Mouse (Mus musculus) testis, adult 2 months (tissue): ENCODE measurements around the gene Col23a1. TPM values are rescaled to one million over a fixed set of nuclear protein-coding genes. Genes with fewer than 3 reads are reported as not detected.

Experiments
- H3K27ac ChIP-seq: fragments of 200-500 bp; 2 replicates; pipeline ENCODE4 v1.5.1; 2012; ENCODE audit warnings: low read depth, low read length; ENCODE audit not compliant: control insufficient read depth, insufficient read depth
- H3K27me3 ChIP-seq: fragments of 200-500 bp; 2 replicates; pipeline ENCODE4 v1.6.1; 2012; ENCODE audit warnings: mild to moderate bottlenecking, low read length, moderate library complexity; ENCODE audit not compliant: control insufficient read depth, insufficient read depth
- H3K36me3 ChIP-seq: fragments of 200-500 bp; 2 replicates; pipeline ENCODE4 v1.6.1; 2012; ENCODE audit warnings: mild to moderate bottlenecking, low read length; ENCODE audit not compliant: control insufficient read depth, insufficient read depth
- H3K4me1 ChIP-seq: fragments of 200-500 bp; 2 replicates; pipeline ENCODE4 v1.6.1; 2012; ENCODE audit warnings: low read length; ENCODE audit not compliant: control insufficient read depth, insufficient read depth
- H3K4me3 ChIP-seq: fragments of 200-500 bp; 2 replicates; pipeline ENCODE4 v1.5.1; 2012; ENCODE audit warnings: low read depth, mild to moderate bottlenecking, low read length, moderate library complexity, mixed read lengths; ENCODE audit not compliant: control insufficient read depth
- CTCF ChIP-seq: fragments of 200-500 bp; IDR thresholded peaks from 2 replicates; pipeline ENCODE4 v1.5.1; 2012; ENCODE audit warnings: low read depth, mild to moderate bottlenecking, inconsistent platforms, low read length, moderate library complexity; ENCODE audit not compliant: control insufficient read depth, insufficient read depth, insufficient replicate concordance
- POLR2A ChIP-seq: fragments of 200-500 bp; IDR thresholded peaks from 2 replicates; pipeline ENCODE4 v1.6.1; 2012; ENCODE audit warnings: low read depth, mild to moderate bottlenecking, inconsistent platforms, low read length, moderate library complexity; ENCODE audit not compliant: control insufficient read depth
- polyA plus RNA-seq: library from polyadenylated mRNA; depleted of rRNA; stranded (reverse); fragments of >200 nt; gene quantifications from 2 replicates; pipeline ENCODE4 v1.2.3, GENCODE M21; 2012

Gene Col23a1
- polyA plus RNA-seq, 1 experiment = 1.3 TPM

DNA sequence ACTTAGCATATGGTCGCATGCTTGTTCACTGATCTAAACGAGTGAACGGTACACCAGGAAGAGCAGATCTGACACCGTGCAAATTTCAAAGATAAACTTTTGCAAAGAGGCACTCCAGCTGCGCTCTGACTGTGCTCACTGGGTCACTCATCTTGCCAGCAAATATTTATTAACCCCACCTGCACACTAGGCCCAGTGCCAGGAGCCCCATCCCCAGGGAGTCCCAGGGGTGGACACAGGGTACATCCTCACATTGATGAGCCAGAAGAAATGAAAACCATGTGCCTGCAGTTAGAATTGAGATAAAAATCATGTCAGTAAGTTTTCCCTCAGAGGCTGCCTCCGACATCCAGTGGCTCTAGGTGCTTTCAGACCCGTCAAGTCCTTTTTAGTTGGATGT lies 162.2 kb downstream of the Col23a1 start:
- TF ChIP-seq CTCF (no peak), POLR2A (no peak)
- Histone ChIP-seq H3K27ac (no peak overlapping the region), H3K36me3 (no peaks in the 10 kb centered on the region)

DNA sequence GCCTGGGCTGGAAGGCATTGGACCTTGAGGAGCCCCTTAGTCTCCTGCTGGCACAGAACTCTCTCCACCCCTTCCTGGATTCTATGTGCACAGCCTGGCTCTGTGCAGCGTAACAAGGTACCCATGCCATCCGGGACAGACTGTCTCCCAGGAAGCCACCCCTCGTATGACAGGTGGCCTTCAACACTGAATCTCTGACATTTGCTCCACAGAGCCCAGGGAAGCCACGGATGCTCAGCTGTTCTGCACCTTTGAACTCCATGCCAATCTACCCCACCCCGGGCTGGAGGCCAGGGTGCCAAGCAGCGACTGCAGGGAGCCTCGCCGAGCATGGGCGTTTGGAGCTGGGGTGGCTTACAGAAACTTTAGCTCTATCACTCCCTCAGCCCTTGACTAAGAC lies 164.0 kb downstream of the Col23a1 start:
- H3K27ac ChIP-seq = no peak overlapping the region

More for the DNA sequence above, 162.2 kb downstream of the Col23a1 start:
- no peak overlapping the region for H3K4me3 ChIP-seq
- no peaks in the 10 kb centered on the region for H3K27me3 ChIP-seq
- no peaks in the 10 kb centered on the region for H3K4me1 ChIP-seq

DNA sequence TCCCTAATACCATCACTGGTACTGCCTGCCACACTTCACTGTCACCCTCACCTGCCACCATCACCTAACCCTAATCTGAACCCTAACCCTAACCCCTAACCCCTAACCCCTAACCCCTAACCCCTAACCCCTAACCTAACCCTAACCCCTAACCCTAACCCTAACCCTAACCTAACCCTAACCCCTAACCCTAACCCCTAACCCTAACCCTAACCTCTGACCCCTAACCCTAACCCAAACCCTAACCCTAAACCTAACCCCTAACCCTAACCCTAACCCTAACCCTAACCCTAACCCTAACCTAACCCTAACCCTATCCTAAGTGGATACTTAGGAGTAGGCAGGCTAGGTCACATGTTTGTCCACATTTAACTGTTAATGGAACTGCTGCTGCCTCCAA lies 165.8 kb downstream of the Col23a1 start:
- no peaks in the 10 kb centered on the region for H3K27me3 ChIP-seq
- no peak overlapping the region for H3K4me3 ChIP-seq
- TF ChIP-seq CTCF = no peak
- TF ChIP-seq POLR2A = no peak
- no peaks in the 10 kb centered on the region for H3K4me1 ChIP-seq
- H3K27ac ChIP-seq = no peak overlapping the region
- no peaks in the 10 kb centered on the region for H3K36me3 ChIP-seq

More for the DNA sequence above, 164.0 kb downstream of the Col23a1 start:
- no peaks in the 10 kb centered on the region for H3K27me3 ChIP-seq
- H3K36me3 ChIP-seq = no peaks in the 10 kb centered on the region
- TF ChIP-seq CTCF = no peak
- no peak for TF ChIP-seq POLR2A
- no peak overlapping the region for H3K4me3 ChIP-seq
- H3K4me1 ChIP-seq = no peaks in the 10 kb centered on the region

DNA sequence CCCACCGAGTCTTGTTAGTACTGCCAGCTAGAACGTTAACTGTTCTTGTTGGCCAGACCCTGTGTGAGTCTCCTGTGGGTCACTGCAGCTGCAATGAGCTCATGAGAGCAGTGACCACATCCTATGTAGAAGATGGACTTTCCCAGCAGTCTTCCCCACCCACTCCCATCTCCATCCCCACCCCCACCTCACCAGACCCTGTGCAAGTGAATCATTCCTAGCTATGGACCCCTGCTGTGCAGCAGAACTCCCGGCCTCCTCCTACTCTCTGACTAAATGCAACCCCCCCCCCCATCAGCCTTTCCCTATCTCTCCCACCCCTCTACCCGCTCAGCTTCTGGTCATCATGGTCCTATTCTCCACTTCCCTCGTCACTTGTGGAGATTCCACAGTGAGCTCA lies 167.9 kb downstream of the Col23a1 start:
- Histone ChIP-seq H3K4me3 (no peak overlapping the region), H3K36me3 (no peaks in the 10 kb centered on the region), H3K27me3 (no peaks in the 10 kb centered on the region), H3K27ac (no peak overlapping the region), H3K4me1 (no peaks in the 10 kb centered on the region)
- TF ChIP-seq POLR2A = no peak
- no peak for TF ChIP-seq CTCF

GRCm38 (mm10) chr11:51458649-51459048 lies 168.9 kb downstream of the Col23a1 start:
- H3K27me3 ChIP-seq = no peaks in the 10 kb centered on the region
- H3K4me1 ChIP-seq = no peaks in the 10 kb centered on the region
- no peak overlapping the region for H3K4me3 ChIP-seq
- TF ChIP-seq CTCF (no peak), POLR2A (no peak)
- no peaks in the 10 kb centered on the region for H3K36me3 ChIP-seq
- no peak overlapping the region for H3K27ac ChIP-seq

DNA sequence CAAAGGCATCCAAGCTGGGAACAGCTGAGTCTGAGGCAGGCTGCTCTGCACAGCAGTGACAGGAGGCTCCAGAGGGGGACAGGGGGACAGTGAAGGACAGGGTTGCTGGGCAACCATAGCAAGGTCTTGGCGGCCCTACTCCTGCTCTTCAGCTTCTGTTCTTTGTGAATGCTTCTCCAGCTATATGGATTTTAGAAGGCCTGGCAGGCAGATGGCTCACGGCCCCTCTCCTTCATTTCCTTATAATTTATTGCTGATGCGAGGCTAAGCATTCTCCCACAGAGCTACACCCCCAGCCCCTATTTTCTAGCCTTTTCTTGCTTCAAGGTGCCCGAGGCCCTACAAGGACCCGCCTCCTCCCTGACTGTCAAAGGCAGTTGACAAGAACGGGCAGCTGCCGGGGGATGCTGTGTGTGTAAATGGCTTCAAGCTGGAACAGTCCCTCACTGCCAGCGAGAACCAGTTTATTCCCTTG lies 169.9 kb downstream of the Col23a1 start:
- Histone ChIP-seq H3K4me1 (no peaks in the 10 kb centered on the region), H3K27ac (no peak overlapping the region)

GRCm38 (mm10) chr11:51468737-51469136 lies 179.0 kb downstream of the Col23a1 start:
- no peaks in the 10 kb centered on the region for H3K27me3 ChIP-seq
- no peak for TF ChIP-seq POLR2A
- TF ChIP-seq CTCF = no peak
- no peak overlapping the region for H3K27ac ChIP-seq
- H3K36me3 ChIP-seq = no peaks in the 10 kb centered on the region
- H3K4me3 ChIP-seq = no peak overlapping the region
- peaks cover 3% of the 10 kb centered on the region for H3K4me1 ChIP-seq

More for the DNA sequence above, 169.9 kb downstream of the Col23a1 start:
- H3K27me3 ChIP-seq = no peaks in the 10 kb centered on the region
- TF ChIP-seq CTCF = no peak
- H3K4me3 ChIP-seq = no peak overlapping the region
- H3K36me3 ChIP-seq = no peaks in the 10 kb centered on the region

DNA sequence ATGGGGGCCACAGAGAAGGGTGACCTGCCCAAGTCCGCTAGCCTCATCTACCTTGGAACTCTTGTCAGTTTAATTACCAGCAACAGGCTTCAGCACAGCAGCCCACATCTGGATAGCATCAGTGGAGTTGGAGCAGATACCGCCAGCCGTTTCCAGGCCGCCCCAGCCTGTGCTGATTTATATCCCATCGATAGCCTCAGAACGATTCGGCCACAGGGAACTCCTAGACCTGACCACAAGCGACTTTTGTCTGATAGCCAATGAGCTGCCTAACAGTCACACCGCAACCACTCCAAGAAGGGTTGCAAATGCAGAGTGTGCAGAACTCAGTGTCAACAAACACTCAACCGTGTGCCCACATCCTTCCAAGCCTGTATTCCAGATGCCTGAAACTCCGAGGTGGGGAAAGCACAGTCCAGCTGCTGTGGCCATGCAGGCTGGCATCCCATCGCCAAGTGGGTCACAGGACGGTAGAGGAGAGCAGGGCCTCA lies 179.7 kb downstream of the Col23a1 start:
- Histone ChIP-seq H3K4me1 (peaks cover 3% of the 10 kb centered on the region), H3K27me3 (no peaks in the 10 kb centered on the region), H3K27ac (no peak overlapping the region), H3K4me3 (no peak overlapping the region), H3K36me3 (no peaks in the 10 kb centered on the region)
- no peak for TF ChIP-seq CTCF
- TF ChIP-seq POLR2A = no peak
